Mouse (Mus musculus) cerebellum, postnatal 4 days (tissue): Measurements from ENCODE around the gene Cfap299.
A peak's percentile ranks its signal among the peaks of the same experiment; 100 is the strongest.
"Not testable (repeated sequence)": the region's sequence is repeated elsewhere in the genome, so short reads cannot be mapped to it uniquely, and the experiment has no call there.

Experiments
- DNase-seq, 2 experiments: peaks; one replicate each; pipeline ENCODE4 v3.0.0; 2022; ENCODE audit warnings: low spot score in 2 of 2, mixed read lengths in 1 of 2

Cfap299 gene

GRCm38 (mm10) chr5:98328848-98329624 is at the start of gene Cfap299:
Cfap299 (plus strand) TSS chr5:98329304.
- DNase-seq: peak; percentile 83 to 94

- no peak for DNase-seq
Measured at GRCm38 (mm10) chr5:98281993-98282392, 47.1 kb upstream of the Cfap299 start.

GRCm38 (mm10) chr5:98283696-98284478 is 45.2 kb upstream of the Cfap299 start:
- DNase-seq: no peak

GRCm38 (mm10) chr5:98290642-98291041 is 38.5 kb upstream of the Cfap299 start:
- DNase-seq: no peak

GRCm38 (mm10) chr5:98292388-98293048 is 36.6 kb upstream of the Cfap299 start:
- DNase-seq: no peak

GRCm38 (mm10) chr5:98293049-98293715 is 35.9 kb upstream of the Cfap299 start:
- DNase-seq: no peak

GRCm38 (mm10) chr5:98300079-98300478 is 29.0 kb upstream of the Cfap299 start:
- no peak for DNase-seq

GRCm38 (mm10) chr5:98305673-98306072 is 23.4 kb upstream of the Cfap299 start:
- DNase-seq: no peak

- DNase-seq: no peak
Measured at GRCm38 (mm10) chr5:98306528-98306927, 22.6 kb upstream of the Cfap299 start.

GRCm38 (mm10) chr5:98326625-98327024 is 2.5 kb upstream of the Cfap299 start:
- no peak for DNase-seq

GRCm38 (mm10) chr5:98343751-98344150 is 14.6 kb downstream of the Cfap299 start:
- DNase-seq: not testable (repeated sequence)

- no peak for DNase-seq
Measured at GRCm38 (mm10) chr5:98344581-98344980, 15.5 kb downstream of the Cfap299 start.

- DNase-seq: no peak
Measured at GRCm38 (mm10) chr5:98346067-98346466, 17.0 kb downstream of the Cfap299 start.

GRCm38 (mm10) chr5:98348605-98349004 is 19.5 kb downstream of the Cfap299 start:
- DNase-seq: peak; percentile 73 to 85

- DNase-seq: no peak
Measured at GRCm38 (mm10) chr5:98359912-98360311, 30.8 kb downstream of the Cfap299 start.

GRCm38 (mm10) chr5:98360792-98361419 is 31.8 kb downstream of the Cfap299 start:
- no peak for DNase-seq

GRCm38 (mm10) chr5:98363428-98363827 is 34.3 kb downstream of the Cfap299 start:
- no peak for DNase-seq

- no peak for DNase-seq
Measured at GRCm38 (mm10) chr5:98365340-98365739, 36.2 kb downstream of the Cfap299 start.

- no peak for DNase-seq
Measured at GRCm38 (mm10) chr5:98368822-98369221, 39.7 kb downstream of the Cfap299 start.

- no peak for DNase-seq
Measured at GRCm38 (mm10) chr5:98369426-98369825, 40.3 kb downstream of the Cfap299 start.

GRCm38 (mm10) chr5:98376058-98376798 is 47.1 kb downstream of the Cfap299 start:
- no peak for DNase-seq
